Mouse (Mus musculus) hindbrain, embryonic 13.5 days (tissue): ENCODE data around the gene Relt. TPM values are rescaled to one million over a fixed set of nuclear protein-coding genes. Genes with fewer than 3 reads are reported as not detected.
A peak's percentile ranks its signal among the peaks of the same experiment; 100 is the strongest.

ENCODE experiments used
- ATAC-seq: fragments of 200-750 bp; cut with Nextera tagmentation; 2 replicates; pipeline ENCODE4 v1.8.0; 2017; ENCODE audit warnings: moderate TSS enrichment; ENCODE audit not compliant: low FRiP score
- H3K27ac ChIP-seq: fragments of 300-500 bp; sonication (generic); 2 replicates; pipeline ENCODE4 v1.5.1; 2015; ENCODE audit warnings: inconsistent platforms, mild to moderate bottlenecking, moderate library complexity
- H3K27me3 ChIP-seq: fragments of 300-500 bp; sonication (generic); 2 replicates; pipeline ENCODE4 v1.6.1; 2015; ENCODE audit warnings: mild to moderate bottlenecking, inconsistent platforms
- H3K36me3 ChIP-seq: fragments of 300-500 bp; sonication (generic); 2 replicates; pipeline ENCODE4 v1.6.1; 2015; ENCODE audit warnings: mild to moderate bottlenecking, inconsistent platforms
- H3K4me1 ChIP-seq: fragments of 300-500 bp; sonication (generic); replicated peaks from 2 replicates; pipeline ENCODE4 v1.6.1; 2015; ENCODE audit warnings: inconsistent platforms
- H3K4me2 ChIP-seq: fragments of 300-500 bp; sonication (generic); 2 replicates; pipeline ENCODE4 v1.6.1; 2015; ENCODE audit warnings: inconsistent platforms, mild to moderate bottlenecking, moderate library complexity
- H3K4me3 ChIP-seq: fragments of 300-500 bp; sonication (generic); 2 replicates; pipeline ENCODE4 v1.5.1; 2015; ENCODE audit warnings: mild to moderate bottlenecking, inconsistent platforms
- H3K9ac ChIP-seq: fragments of 300-500 bp; sonication (generic); 2 replicates; pipeline ENCODE4 v1.6.1; 2015; ENCODE audit warnings: mild to moderate bottlenecking, inconsistent platforms
- H3K9me3 ChIP-seq: fragments of 300-500 bp; sonication (generic); 2 replicates; pipeline ENCODE4 v1.6.1; 2016; ENCODE audit warnings: inconsistent platforms
- WGBS: fragments of 180-500 bp; shearing (Covaris S2); methylation state at CpG from one replicate; pipeline ENCODE4 v1.1.7; 2015; 5-methylcytosine and 5-hydroxymethylcytosine counted together
- polyA plus RNA-seq: library from polyadenylated mRNA; unstranded; fragments of >200 nt; fragmentation: Nextera tagmentation; extraction: Ambion mirVana; gene quantifications from 2 replicates; pipeline ENCODE4 v1.2.1, GENCODE M21; 2015

The Relt gene
- polyA plus RNA-seq, 1 experiment from 2014 or later, result 4.8 TPM

- H3K4me3 ChIP-seq, result no peak overlapping the region
- no peaks in the 10 kb centered on the region for H3K27me3 ChIP-seq
- no peaks in the 10 kb centered on the region for H3K4me1 ChIP-seq
- peaks cover 59% of the 10 kb centered on the region for H3K36me3 ChIP-seq
- H3K4me2 ChIP-seq, result no peak overlapping the region
- no peak overlapping the region for H3K27ac ChIP-seq
- no peak overlapping the region for H3K9ac ChIP-seq
- WGBS, result 73% methylated on average over 6 of the region's 6 CpGs
- H3K9me3 ChIP-seq, result no peaks in the 10 kb centered on the region
- no peak for ATAC-seq
Measured at GRCm38 (mm10) chr7:100839632-100840402, 23.4 kb downstream of the Relt start.

GRCm38 (mm10) chr7:100837701-100838100 is 25.5 kb downstream of the Relt start:
- no peak for ATAC-seq

GRCm38 (mm10) chr7:100836657-100837056 is 26.6 kb downstream of the Relt start:
- WGBS, result 92% methylated on average over 10 of the region's 10 CpGs
- H3K9ac ChIP-seq, result no peak overlapping the region
- no peak for ATAC-seq
- no peak overlapping the region for H3K4me2 ChIP-seq
- no peaks in the 10 kb centered on the region for H3K4me1 ChIP-seq
- no peak overlapping the region for H3K27ac ChIP-seq
- peaks cover 65% of the 10 kb centered on the region for H3K36me3 ChIP-seq
- no peak overlapping the region for H3K4me3 ChIP-seq
- no peaks in the 10 kb centered on the region for H3K27me3 ChIP-seq
- no peaks in the 10 kb centered on the region for H3K9me3 ChIP-seq

More at GRCm38 (mm10) chr7:100837701-100838100, 25.5 kb downstream of the Relt start:
- Histone ChIP-seq H3K9me3 (no peaks in the 10 kb centered on the region), H3K9ac (no peak overlapping the region), H3K4me2 (no peak overlapping the region), H3K4me3 (no peak overlapping the region), H3K27me3 (no peaks in the 10 kb centered on the region), H3K4me1 (no peaks in the 10 kb centered on the region), H3K36me3 (peaks cover 71% of the 10 kb centered on the region), H3K27ac (no peak overlapping the region)
- WGBS, result 69% methylated on average over 1 of the region's 1 CpGs

- WGBS, result 91% methylated on average over 6 of the region's 6 CpGs
- Histone ChIP-seq H3K4me3 (no peak overlapping the region), H3K4me1 (no peaks in the 10 kb centered on the region), H3K27ac (no peak overlapping the region), H3K9ac (no peak overlapping the region), H3K27me3 (no peaks in the 10 kb centered on the region), H3K4me2 (no peak overlapping the region), H3K9me3 (no peaks in the 10 kb centered on the region), H3K36me3 (peaks cover 69% of the 10 kb centered on the region)
- no peak for ATAC-seq
Measured at GRCm38 (mm10) chr7:100835711-100836110, 27.5 kb downstream of the Relt start.

GRCm38 (mm10) chr7:100835168-100835567 is 28.1 kb downstream of the Relt start:
- no peak overlapping the region for H3K4me2 ChIP-seq
- peaks cover 69% of the 10 kb centered on the region for H3K36me3 ChIP-seq
- 94% methylated on average over 7 of the region's 7 CpGs for WGBS
- H3K9me3 ChIP-seq, result no peaks in the 10 kb centered on the region
- no peaks in the 10 kb centered on the region for H3K4me1 ChIP-seq
- H3K27me3 ChIP-seq, result no peaks in the 10 kb centered on the region
- no peak overlapping the region for H3K27ac ChIP-seq
- ATAC-seq, result no peak
- no peak overlapping the region for H3K4me3 ChIP-seq
- no peak overlapping the region for H3K9ac ChIP-seq

GRCm38 (mm10) chr7:100833859-100834258 is 29.4 kb downstream of the Relt start:
- Histone ChIP-seq H3K4me1 (no peaks in the 10 kb centered on the region), H3K4me2 (no peak overlapping the region), H3K9me3 (no peaks in the 10 kb centered on the region), H3K27me3 (no peaks in the 10 kb centered on the region), H3K36me3 (peaks cover 64% of the 10 kb centered on the region), H3K4me3 (no peak overlapping the region), H3K9ac (no peak overlapping the region), H3K27ac (no peak overlapping the region)
- ATAC-seq, result no peak
- WGBS, result 88% methylated on average over 1 of the region's 1 CpGs

- no peak overlapping the region for H3K9ac ChIP-seq
- H3K4me1 ChIP-seq, result no peaks in the 10 kb centered on the region
- no peak overlapping the region for H3K4me2 ChIP-seq
- 95% methylated on average over 2 of the region's 2 CpGs for WGBS
- no peak overlapping the region for H3K27ac ChIP-seq
- H3K4me3 ChIP-seq, result no peak overlapping the region
- peaks cover 45% of the 10 kb centered on the region for H3K36me3 ChIP-seq
- no peak for ATAC-seq
- H3K9me3 ChIP-seq, result no peaks in the 10 kb centered on the region
- no peaks in the 10 kb centered on the region for H3K27me3 ChIP-seq
Measured at GRCm38 (mm10) chr7:100828549-100828948, 34.7 kb downstream of the Relt start.

- WGBS, result 92% methylated on average over 3 of the region's 3 CpGs
- Histone ChIP-seq H3K4me3 (no peak overlapping the region), H3K36me3 (peaks cover 36% of the 10 kb centered on the region), H3K27me3 (no peaks in the 10 kb centered on the region), H3K4me1 (peaks cover 5% of the 10 kb centered on the region; the same call in 1 of the 2 replicates), H3K27ac (no peak overlapping the region), H3K9ac (no peak overlapping the region), H3K9me3 (no peaks in the 10 kb centered on the region), H3K4me2 (no peak overlapping the region)
- no peak for ATAC-seq
Measured at GRCm38 (mm10) chr7:100824661-100825060, 38.6 kb downstream of the Relt start.

- no peak for ATAC-seq
- WGBS, result 93% methylated on average over 4 of the region's 4 CpGs
- Histone ChIP-seq H3K9ac (no peak overlapping the region), H3K4me1 (peaks cover 18% of the 10 kb centered on the region), H3K4me3 (no peak overlapping the region), H3K36me3 (peaks cover 6% of the 10 kb centered on the region; the same call in 1 of the 2 replicates), H3K4me2 (no peak overlapping the region), H3K9me3 (no peaks in the 10 kb centered on the region), H3K27ac (no peak overlapping the region), H3K27me3 (no peaks in the 10 kb centered on the region)
Measured at GRCm38 (mm10) chr7:100818401-100819064, 44.7 kb downstream of the Relt start.

GRCm38 (mm10) chr7:100817442-100817760 is 45.8 kb downstream of the Relt start:
- Histone ChIP-seq H3K9me3 (no peaks in the 10 kb centered on the region), H3K27ac (no peak overlapping the region), H3K4me3 (no peak overlapping the region), H3K4me1 (peaks cover 18% of the 10 kb centered on the region), H3K36me3 (0 out of 2 replicates have a peak, but pooled peaks cover 2% of the 10 kb centered on the region), H3K9ac (no peak overlapping the region), H3K4me2 (no peak overlapping the region), H3K27me3 (no peaks in the 10 kb centered on the region)
- no peak for ATAC-seq
- 92% methylated on average over 2 of the region's 2 CpGs for WGBS

GRCm38 (mm10) chr7:100816759-100817441 is 46.3 kb downstream of the Relt start:
- H3K27ac ChIP-seq, result no peak overlapping the region; the same call in 1 of the 2 replicates
- no peak overlapping the region for H3K4me3 ChIP-seq
- no peak overlapping the region for H3K4me2 ChIP-seq
- H3K9me3 ChIP-seq, result no peaks in the 10 kb centered on the region
- H3K4me1 ChIP-seq, result peaks cover 18% of the 10 kb centered on the region
- H3K36me3 ChIP-seq, result 0 out of 2 replicates have a peak, but pooled peaks cover 2% of the 10 kb centered on the region
- no peak for ATAC-seq
- no peak overlapping the region for H3K9ac ChIP-seq
- 67% methylated on average over 6 of the region's 6 CpGs for WGBS
- no peaks in the 10 kb centered on the region for H3K27me3 ChIP-seq

GRCm38 (mm10) chr7:100815900-100816570 is 47.2 kb downstream of the Relt start:
- peak; percentile 32; the same call in 1 of the 2 replicates for ATAC-seq
- Histone ChIP-seq H3K9ac (no peak overlapping the region; the same call in 1 of the 2 replicates), H3K4me2 (no peak overlapping the region), H3K4me3 (no peak overlapping the region), H3K27me3 (no peaks in the 10 kb centered on the region), H3K9me3 (no peaks in the 10 kb centered on the region), H3K36me3 (0 out of 2 replicates have a peak, but pooled peaks cover 2% of the 10 kb centered on the region), H3K27ac (no peak overlapping the region), H3K4me1 (peaks cover 16% of the 10 kb centered on the region)
- WGBS, result 27% methylated on average over 8 of the region's 8 CpGs
